Mouse (Mus musculus) midbrain, embryonic 16.5 days (tissue): ENCODE measurements at regions not wholly inside any gene's neighbourhood (a gene's known extent, or its start where the extent isn't known, plus 50 kb on each side); places are given as distances from the start of the nearest gene placed in this dataset.

Source experiments
- ATAC-seq: fragments of 200-750 bp; cut with Nextera tagmentation; 2 replicates; pipeline ENCODE4 v1.8.0; 2017; ENCODE audit warnings: moderate TSS enrichment
- H3K27ac ChIP-seq: fragments of 300-500 bp; sonication (generic); 2 replicates; pipeline ENCODE4 v1.5.1; 2014; ENCODE audit warnings: mild to moderate bottlenecking, low read length, mixed read lengths
- H3K27me3 ChIP-seq: fragments of 300-500 bp; sonication (generic); 2 replicates; pipeline ENCODE4 v1.6.1; 2014; ENCODE audit warnings: low read depth, low read length, mixed read lengths; ENCODE audit not compliant: control insufficient read depth, insufficient read depth
- H3K36me3 ChIP-seq: fragments of 300-500 bp; sonication (generic); 2 replicates; pipeline ENCODE4 v1.6.1; 2014; ENCODE audit warnings: mild to moderate bottlenecking, low read length, moderate library complexity, mixed read lengths; ENCODE audit not compliant: control insufficient read depth, insufficient read depth
- H3K4me1 ChIP-seq: fragments of 300-500 bp; sonication (generic); 2 replicates; pipeline ENCODE4 v1.6.1; 2014; ENCODE audit warnings: mild to moderate bottlenecking, low read length, mixed read lengths; ENCODE audit not compliant: control insufficient read depth, insufficient read depth
- H3K4me2 ChIP-seq: fragments of 300-500 bp; sonication (generic); 2 replicates; pipeline ENCODE4 v1.6.1; 2014; ENCODE audit warnings: mild to moderate bottlenecking, low read length, mixed read lengths
- H3K4me3 ChIP-seq: fragments of 300-500 bp; sonication (generic); 2 replicates; pipeline ENCODE4 v1.5.1; 2014; ENCODE audit warnings: low read depth, mild to moderate bottlenecking, low read length, moderate library complexity, mixed read lengths
- H3K9ac ChIP-seq: fragments of 300-500 bp; sonication (generic); 2 replicates; pipeline ENCODE4 v1.6.1; 2014; ENCODE audit warnings: low read depth, low read length, mixed read lengths
- H3K9me3 ChIP-seq: fragments of 300-500 bp; sonication (generic); replicated peaks from 2 replicates; pipeline ENCODE4 v1.6.1; 2014; ENCODE audit warnings: mild to moderate bottlenecking, low read length, mixed read lengths; ENCODE audit not compliant: control insufficient read depth, poor library complexity, severe bottlenecking
- WGBS: fragments of 180-500 bp; shearing (Covaris S2); extraction: QIAGEN DNeasy Blood & Tissue Kit; methylation state at CpG from one replicate; pipeline ENCODE4 v1.1.7; 2014; 5-methylcytosine and 5-hydroxymethylcytosine counted together

- Histone ChIP-seq H3K4me1 (no peaks in the 10 kb centered on the region), H3K27ac (no peak overlapping the region), H3K27me3 (no peaks in the 10 kb centered on the region), H3K4me2 (no peak overlapping the region), H3K36me3 (no peaks in the 10 kb centered on the region), H3K4me3 (no peak overlapping the region), H3K9me3 (no peaks in the 10 kb centered on the region), H3K9ac (no peak overlapping the region)
- ATAC-seq: no peak
- WGBS: 81% methylated on average over 6 of the region's 6 CpGs
Observed at GRCm38 (mm10) chr4:152775801-152776200, 298.1 kb upstream of the Kcnab2 start.

- WGBS: 73% methylated on average over 7 of the region's 7 CpGs
- Histone ChIP-seq H3K27ac (no peak overlapping the region), H3K4me3 (no peak overlapping the region), H3K4me1 (no peaks in the 10 kb centered on the region), H3K27me3 (no peaks in the 10 kb centered on the region), H3K4me2 (no peak overlapping the region), H3K9ac (no peak overlapping the region), H3K9me3 (no peaks in the 10 kb centered on the region), H3K36me3 (no peaks in the 10 kb centered on the region)
- ATAC-seq: no peak
Observed at GRCm38 (mm10) chr4:152771386-152771785, 293.7 kb upstream of the Kcnab2 start.

DNA sequence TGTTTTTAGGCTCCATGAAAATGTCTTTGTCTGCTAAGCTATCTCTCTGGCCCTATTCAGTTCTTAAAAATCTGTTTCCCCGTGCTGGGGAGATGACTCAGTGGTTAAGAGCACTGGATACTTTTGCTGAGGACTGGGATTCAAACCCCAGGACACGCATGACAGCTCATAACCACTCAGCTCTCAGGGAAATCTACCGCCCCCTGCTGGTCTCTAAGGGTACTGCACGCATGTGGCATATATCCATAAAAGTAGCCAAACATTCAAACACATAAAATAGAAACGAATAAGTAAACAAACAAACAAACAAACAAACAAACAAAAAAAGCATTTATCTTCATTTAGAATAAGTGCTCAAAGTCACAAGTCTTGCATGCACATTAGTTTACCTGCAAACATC is 289.7 kb upstream of the Kcnab2 start:
- no peaks in the 10 kb centered on the region for H3K4me1 ChIP-seq
- H3K36me3 ChIP-seq: no peaks in the 10 kb centered on the region
- H3K27ac ChIP-seq: no peak overlapping the region
- no peaks in the 10 kb centered on the region for H3K27me3 ChIP-seq
- peaks cover 7% of the 10 kb centered on the region; the same call in 1 of the 2 replicates for H3K9me3 ChIP-seq
- H3K9ac ChIP-seq: no peak overlapping the region
- ATAC-seq: no peak
- no peak overlapping the region for H3K4me2 ChIP-seq
- no peak overlapping the region for H3K4me3 ChIP-seq
- 92% methylated on average over 5 of the region's 5 CpGs for WGBS

- WGBS: 49% methylated on average over 6 of the region's 6 CpGs
- no peak overlapping the region for H3K27ac ChIP-seq
- no peaks in the 10 kb centered on the region for H3K4me1 ChIP-seq
- H3K27me3 ChIP-seq: no peaks in the 10 kb centered on the region
- H3K9me3 ChIP-seq: peaks cover 7% of the 10 kb centered on the region; the same call in 1 of the 2 replicates
- H3K9ac ChIP-seq: no peak overlapping the region
- no peaks in the 10 kb centered on the region for H3K36me3 ChIP-seq
- ATAC-seq: no peak
- H3K4me3 ChIP-seq: no peak overlapping the region
- H3K4me2 ChIP-seq: no peak overlapping the region
Observed at GRCm38 (mm10) chr4:152763116-152763515, 285.4 kb upstream of the Kcnab2 start.

- H3K9me3 ChIP-seq: peaks cover 7% of the 10 kb centered on the region; the same call in 1 of the 2 replicates
- no peaks in the 10 kb centered on the region for H3K4me1 ChIP-seq
- H3K4me3 ChIP-seq: no peak overlapping the region
- no peak for ATAC-seq
- no peaks in the 10 kb centered on the region for H3K36me3 ChIP-seq
- 92% methylated on average over 4 of the region's 4 CpGs for WGBS
- no peak overlapping the region for H3K27ac ChIP-seq
- H3K4me2 ChIP-seq: no peak overlapping the region
- H3K9ac ChIP-seq: no peak overlapping the region
- no peaks in the 10 kb centered on the region for H3K27me3 ChIP-seq
Observed at GRCm38 (mm10) chr4:152762576-152762975, 284.9 kb upstream of the Kcnab2 start.

DNA sequence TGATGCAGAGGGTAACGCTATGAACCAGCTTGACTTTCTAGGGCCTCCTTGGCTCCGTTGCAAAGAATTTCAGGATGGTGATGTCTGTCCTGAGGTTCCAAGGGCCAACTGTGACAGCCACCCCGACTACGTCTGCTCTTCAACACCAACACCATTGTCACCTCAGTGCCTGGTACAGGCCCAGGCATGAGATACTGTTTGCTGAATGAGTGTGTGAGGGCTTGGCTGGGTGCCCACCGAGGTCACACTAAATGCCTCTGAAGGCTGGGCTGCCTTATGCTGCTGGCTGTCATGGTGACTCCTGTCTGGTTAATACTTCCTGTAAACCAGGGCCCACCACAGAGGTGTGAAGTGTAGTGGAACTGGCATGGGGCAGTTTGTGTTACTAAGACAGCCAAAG is 279.5 kb upstream of the Kcnab2 start:
- WGBS: 85% methylated on average over 5 of the region's 5 CpGs
- H3K27me3 ChIP-seq: no peaks in the 10 kb centered on the region
- no peak overlapping the region for H3K4me2 ChIP-seq
- H3K4me1 ChIP-seq: no peaks in the 10 kb centered on the region
- H3K4me3 ChIP-seq: no peak overlapping the region
- no peak for ATAC-seq
- H3K9ac ChIP-seq: no peak overlapping the region
- no peaks in the 10 kb centered on the region for H3K36me3 ChIP-seq
- peak overlapping the region; percentile 29; the same call in 1 of the 2 replicates for H3K27ac ChIP-seq
- peaks cover 4% of the 10 kb centered on the region for H3K9me3 ChIP-seq

GRCm38 (mm10) chr4:152756535-152756934 is 278.9 kb upstream of the Kcnab2 start:
- peak overlapping the region; percentile 29; the same call in 1 of the 2 replicates for H3K27ac ChIP-seq
- H3K27me3 ChIP-seq: no peaks in the 10 kb centered on the region
- no peaks in the 10 kb centered on the region for H3K36me3 ChIP-seq
- no peak overlapping the region for H3K4me3 ChIP-seq
- no peaks in the 10 kb centered on the region for H3K4me1 ChIP-seq
- no peak for ATAC-seq
- H3K9me3 ChIP-seq: peaks cover 10% of the 10 kb centered on the region
- no peak overlapping the region for H3K9ac ChIP-seq
- no peak overlapping the region for H3K4me2 ChIP-seq
- 58% methylated on average over 10 of the region's 10 CpGs for WGBS

GRCm38 (mm10) chr4:152755756-152756155 is 278.1 kb upstream of the Kcnab2 start:
- 86% methylated on average over 8 of the region's 8 CpGs for WGBS
- ATAC-seq: no peak
- Histone ChIP-seq H3K27ac (peak overlapping the region; percentile 29; the same call in 1 of the 2 replicates), H3K4me2 (no peak overlapping the region), H3K36me3 (no peaks in the 10 kb centered on the region), H3K4me1 (no peaks in the 10 kb centered on the region), H3K4me3 (no peak overlapping the region), H3K9me3 (peaks cover 10% of the 10 kb centered on the region), H3K9ac (no peak overlapping the region), H3K27me3 (no peaks in the 10 kb centered on the region)

GRCm38 (mm10) chr4:152744366-152744765 is 266.7 kb upstream of the Kcnab2 start:
- no peaks in the 10 kb centered on the region for H3K36me3 ChIP-seq
- no peaks in the 10 kb centered on the region for H3K27me3 ChIP-seq
- H3K9ac ChIP-seq: no peak overlapping the region
- no peaks in the 10 kb centered on the region for H3K9me3 ChIP-seq
- no peak overlapping the region for H3K27ac ChIP-seq
- 22% methylated on average over 11 of the region's 11 CpGs for WGBS
- no peak overlapping the region for H3K4me2 ChIP-seq
- H3K4me1 ChIP-seq: peaks cover 4% of the 10 kb centered on the region; the same call in 1 of the 2 replicates
- no peak for ATAC-seq
- no peak overlapping the region for H3K4me3 ChIP-seq
